Mouse (Mus musculus) liver, adult 2 months (tissue): ENCODE measurements at regions not wholly inside any gene's neighbourhood (a gene's known extent, or its start where the extent isn't known, plus 50 kb on each side); places are given as distances from the start of the nearest gene placed in this dataset.

Source experiments
- CTCF ChIP-seq: fragments of 200-500 bp; IDR thresholded peaks from 2 replicates; pipeline ENCODE4 v1.5.1; 2011; ENCODE audit warnings: low read depth, low read length, control low read depth
- POLR2A ChIP-seq: fragments of 200-500 bp; IDR thresholded peaks from 2 replicates; pipeline ENCODE4 v1.6.1; 2011; ENCODE audit warnings: low read length, control low read depth; ENCODE audit not compliant: insufficient read depth; ENCODE audit errors: extremely low read depth

DNA sequence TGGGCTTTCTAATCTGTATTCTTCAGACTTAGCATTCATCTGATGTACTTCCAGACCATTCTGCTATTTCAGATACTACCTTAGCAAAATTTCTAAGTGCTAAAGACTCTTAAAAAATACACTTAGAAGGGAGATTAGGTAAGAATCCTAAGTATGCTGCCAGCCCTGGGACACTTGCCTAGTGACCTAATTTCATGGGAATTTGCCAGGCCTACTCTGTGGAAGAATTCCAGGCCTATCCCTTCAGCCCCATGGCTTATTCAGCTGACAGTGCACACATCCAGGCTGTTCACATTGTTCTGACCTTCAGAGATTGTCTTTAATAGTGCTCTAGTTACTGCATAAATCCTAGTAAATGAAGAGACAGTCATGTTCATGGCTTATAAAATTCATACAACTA is 138.9 kb upstream of the Nrp1 start:
- TF ChIP-seq POLR2A (no peak), CTCF (no peak)
